Mouse (Mus musculus) cerebellum, adult 2 months (tissue): Measurements from ENCODE around the gene Ptpn9.

ENCODE experiments used
- CTCF ChIP-seq: fragments of 200-500 bp; IDR thresholded peaks from 2 replicates; pipeline ENCODE4 v1.5.1; 2011; ENCODE audit warnings: low read depth, mild to moderate bottlenecking, control low read depth, low read length, moderate library complexity, borderline replicate concordance; ENCODE audit not compliant: insufficient read depth
- POLR2A ChIP-seq: fragments of 200-500 bp; IDR thresholded peaks from 2 replicates; pipeline ENCODE4 v1.6.1; 2011; ENCODE audit warnings: low read length, control low read depth, borderline replicate concordance; ENCODE audit not compliant: insufficient read depth

GRCm38 (mm10) chr9:56981502-56981901 is 13.2 kb upstream of the Ptpn9 start:
- TF ChIP-seq CTCF (no peak), POLR2A (no peak)
